Mouse (Mus musculus) kidney, embryonic 15.5 days (tissue): ENCODE measurements around the gene Chchd5. TPM values are rescaled to one million over a fixed set of nuclear protein-coding genes. Genes with fewer than 3 reads are reported as not detected.

Source experiments
- polyA plus RNA-seq: library from polyadenylated mRNA; unstranded; fragments of >200 nt; fragmentation: Nextera tagmentation; extraction: Ambion mirVana; gene quantifications from 2 replicates; pipeline ENCODE4 v1.2.1, GENCODE M21; 2015

Chchd5 gene
- polyA plus RNA-seq, 1 experiment from 2014 or later = 22.9 TPM

Other genes with a start within 250 kb of the Chchd5 start
- gene Zc3h8, start 185.6 kb upstream of the Chchd5 start, polyA plus RNA-seq = 7.2 and 8.3 TPM in 2 replicates
- gene Zc3h6, start 162.3 kb upstream of the Chchd5 start, polyA plus RNA-seq = 1.2 and 1.7 TPM in 2 replicates
- 12.2 and 13.4 TPM in 2 replicates for gene Gm10762, start 162.0 kb upstream of the Chchd5 start, polyA plus RNA-seq
- gene Vinac1, start 81.5 kb upstream of the Chchd5 start, polyA plus RNA-seq = 0.04 and 0.06 TPM in 2 replicates
- 15.1 and 17.9 TPM in 2 replicates for gene Ttl, start 63.8 kb upstream of the Chchd5 start, polyA plus RNA-seq
- gene Polr1b, start 28.7 kb upstream of the Chchd5 start, polyA plus RNA-seq = 33.1 and 36.1 TPM in 2 replicates
- 28.1 and 30.2 TPM in 2 replicates for gene Slc20a1, start 69.1 kb downstream of the Chchd5 start, polyA plus RNA-seq
- 46.4 and 49.5 TPM in 2 replicates for gene Ckap2l, start 167.5 kb downstream of the Chchd5 start, polyA plus RNA-seq
- 0.10 and 0.17 TPM in 2 replicates for gene Il1a, start 180.3 kb downstream of the Chchd5 start, polyA plus RNA-seq
- not detected in 2 replicates for gene Il1b, start 241.4 kb downstream of the Chchd5 start, polyA plus RNA-seq